Mouse (Mus musculus): ENCODE data around the gene U2surp.

U2surp gene

DNA sequence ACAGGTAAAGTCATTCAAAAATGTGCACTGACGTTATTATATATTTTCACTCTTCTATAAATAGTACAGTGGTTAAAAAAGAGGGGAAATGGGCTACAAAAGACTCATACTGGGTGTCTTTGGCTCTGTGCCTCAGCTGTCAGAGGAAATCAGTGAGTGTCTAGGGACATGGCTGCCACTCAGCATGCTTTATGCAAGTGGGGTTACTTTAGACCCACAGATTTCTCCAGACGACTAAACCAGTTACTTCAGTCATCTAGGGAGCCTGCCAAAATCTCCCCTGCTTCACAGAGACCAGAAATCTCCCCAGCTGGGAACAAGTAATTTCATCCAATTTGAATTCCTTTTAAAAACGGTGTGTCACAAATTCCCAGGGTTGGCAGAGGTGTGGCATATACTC lies 59.9 kb downstream of the U2surp start:
- DNase-seq: no peak

- no peak for DNase-seq
Measured at GRCm38 (mm10) chr9:95450586-95450985, 61.2 kb downstream of the U2surp start.

DNA sequence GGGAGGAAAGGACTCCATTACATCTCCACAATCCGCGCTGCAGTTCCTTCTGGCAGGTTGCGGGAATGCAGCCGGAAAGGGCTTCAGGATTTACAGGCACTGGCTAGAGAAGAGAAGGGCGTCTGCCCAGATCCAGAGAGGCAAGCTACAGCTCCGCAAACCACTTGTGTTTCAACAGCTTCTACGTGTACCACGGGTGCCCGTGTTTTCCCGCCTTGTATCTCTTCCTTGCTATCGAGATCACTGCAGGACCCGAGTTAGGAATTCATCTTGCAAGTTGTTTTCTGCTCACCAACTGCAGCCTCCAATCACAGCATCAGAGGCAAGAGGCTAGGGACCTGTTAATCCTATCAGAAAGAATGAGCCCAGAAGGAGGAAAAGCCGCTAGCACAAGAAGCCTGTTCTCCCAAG lies 69.5 kb downstream of the U2surp start:
- DNase-seq: peak in 1 of 2 experiments; percentile 27

- DNase-seq: no peak
Measured at GRCm38 (mm10) chr9:95437883-95438282, 73.9 kb downstream of the U2surp start.

- DNase-seq: no peak
Measured at GRCm38 (mm10) chr9:95436294-95436613, 75.5 kb downstream of the U2surp start.

GRCm38 (mm10) chr9:95435506-95436293 lies 76.1 kb downstream of the U2surp start:
- no peak for DNase-seq

GRCm38 (mm10) chr9:95428277-95428676 lies 83.5 kb downstream of the U2surp start:
- peak in 1 of 2 experiments; percentile 36 for DNase-seq

- no peak for DNase-seq
Measured at GRCm38 (mm10) chr9:95413911-95414310, 97.9 kb downstream of the U2surp start.

- DNase-seq: no peak
Measured at GRCm38 (mm10) chr9:95412047-95412446, 99.7 kb downstream of the U2surp start.

- peak; percentile 48 to 73 for DNase-seq
Measured at GRCm38 (mm10) chr9:95407586-95408220, 104.1 kb downstream of the U2surp start.

Data from lung, postnatal 4 days (tissue).